10 mouse cellular contexts compared by ENCODE assay signal in genomic region chr4:131743831-131744684, GRCm38 (mm10).
DNase-seq lines count a peak whose midpoint lies in the region; ATAC-seq and TF ChIP-seq lines count a peak whose summit lies in the region.
"Had no signal": no experiment of that assay in that cellular context is flagged by ENCODE, and none has a peak within 500 bp of the region (broad histone marks: within the 10 kb centered on the region; RNA-seq: fewer than 3 reads in every experiment).

No protein-coding gene starts in this region.

- peaks cover 5% of the 10 kb centered on the region; the same call in 1 of the 2 replicates for H3K4me1 ChIP-seq in embryonic facial prominence, embryonic 12.5 days
- peaks cover 13% of the 10 kb centered on the region for H3K4me1 ChIP-seq in lung, adult 2 months (ENCODE audit: control insufficient read depth, insufficient read depth, low read length)
- H3K4me1 ChIP-seq in hindbrain, embryonic 12.5 days, result no peaks in the 10 kb centered on the region
- H3K4me1 ChIP-seq in forebrain, embryonic 10.5 days, result peaks cover 14% of the 10 kb centered on the region
- H3K4me1 ChIP-seq: liver, embryonic 15.5 days had no signal

- peak; percentile 76 for DNase-seq in adrenal gland, adult 2 months
- DNase-seq in lung, adult 2 months, result peak; percentile 40
- DNase-seq in frontal cortex, postnatal 10 days (ENCODE audit: low spot score in 2 of 2), result no peak
- no peak for DNase-seq in spleen, postnatal 10 days (ENCODE audit: low spot score in 2 of 2)
- DNase-seq in forebrain, embryonic 10.5 days (ENCODE audit: extremely low spot score, low spot score), result no peak

- H3K27me3 ChIP-seq in embryonic facial prominence, embryonic 12.5 days, result no peaks in the 10 kb centered on the region
- H3K27me3 ChIP-seq in hindbrain, embryonic 12.5 days, result no peaks in the 10 kb centered on the region
- no peaks in the 10 kb centered on the region for H3K27me3 ChIP-seq in forebrain, embryonic 10.5 days (ENCODE audit: poor library complexity, severe bottlenecking)
- H3K27me3 ChIP-seq: liver, embryonic 15.5 days had no signal

- no peak for ATAC-seq in embryonic facial prominence, embryonic 12.5 days (ENCODE audit: insufficient number of reproducible peaks, insufficient read depth, low FRiP score, low TSS enrichment)
- ATAC-seq in hematopoietic stem cell, adult 5-6 weeks (replicated peaks in 1 of 2; ENCODE audit: insufficient read depth in 1 of 2, low FRiP score in 2 of 2, low TSS enrichment in 1 of 2, low read depth in 1 of 2, poor library complexity in 2 of 2, severe bottlenecking in 2 of 2), result peak; percentile 39 to 40
- no peak for ATAC-seq in hindbrain, embryonic 12.5 days (ENCODE audit: low FRiP score)

- 0 out of 2 replicates have a peak overlapping the region, but pooled peaks have one; percentile 7 for H3K27ac ChIP-seq in embryonic facial prominence, embryonic 12.5 days
- no peak overlapping the region for H3K27ac ChIP-seq in hindbrain, embryonic 12.5 days
- no peak overlapping the region for H3K27ac ChIP-seq in forebrain, embryonic 10.5 days
- H3K27ac ChIP-seq: liver, embryonic 15.5 days had no signal

- H3K4me2 ChIP-seq in embryonic facial prominence, embryonic 12.5 days (replicated peaks), result no peak overlapping the region
- H3K4me2 ChIP-seq in hindbrain, embryonic 12.5 days (replicated peaks), result no peak overlapping the region
- H3K4me2 ChIP-seq: liver, embryonic 15.5 days had no signal

- H3K4me3 ChIP-seq in embryonic facial prominence, embryonic 12.5 days, result no peak overlapping the region
- no peak overlapping the region for H3K4me3 ChIP-seq in lung, adult 2 months (replicated peaks; ENCODE audit: extremely low read depth, low read depth, low read length)
- H3K4me3 ChIP-seq in hindbrain, embryonic 12.5 days, result no peak overlapping the region
- H3K4me3 ChIP-seq in forebrain, embryonic 10.5 days, result no peak overlapping the region
- H3K4me3 ChIP-seq: liver, embryonic 15.5 days had no signal

- WGBS in embryonic facial prominence, embryonic 12.5 days, result 31% methylated on average over 5 of the region's 5 CpGs
- WGBS in lung, adult 2 months, result 4% methylated on average over 5 of the region's 5 CpGs
- 50% methylated on average over 5 of the region's 5 CpGs for WGBS in hindbrain, embryonic 12.5 days
- WGBS in forebrain, embryonic 10.5 days, result 63% methylated on average over 5 of the region's 5 CpGs

- no peaks in the 10 kb centered on the region for H3K36me3 ChIP-seq in embryonic facial prominence, embryonic 12.5 days
- no peaks in the 10 kb centered on the region for H3K36me3 ChIP-seq in hindbrain, embryonic 12.5 days
- no peaks in the 10 kb centered on the region for H3K36me3 ChIP-seq in forebrain, embryonic 10.5 days (replicated peaks)
- H3K36me3 ChIP-seq: G1E; liver, embryonic 15.5 days had no signal

- peak; percentile 25; the same call in 1 of the 2 replicates for TF ChIP-seq POLR2A in lung, adult 2 months (IDR thresholded peaks at IDR 0.05; ENCODE audit: borderline replicate concordance, extremely low read depth, low read depth, low read length)

- TF ChIP-seq CTCF in lung, adult 2 months (IDR thresholded peaks at IDR 0.05; ENCODE audit: insufficient read depth, low read length), result no peak

- H3K9me3 ChIP-seq in embryonic facial prominence, embryonic 12.5 days, result no peaks in the 10 kb centered on the region
- no peaks in the 10 kb centered on the region for H3K9me3 ChIP-seq in hindbrain, embryonic 12.5 days (replicated peaks)
- H3K9me3 ChIP-seq in forebrain, embryonic 10.5 days, result no peaks in the 10 kb centered on the region
- H3K9me3 ChIP-seq: G1E; liver, embryonic 15.5 days had no signal

- H3K9ac ChIP-seq in embryonic facial prominence, embryonic 12.5 days, result no peak overlapping the region
- no peak overlapping the region for H3K9ac ChIP-seq in hindbrain, embryonic 12.5 days
- H3K9ac ChIP-seq: liver, embryonic 15.5 days had no signal

Comparison
In these comparisons a context has a peak if more than half of its experiments do, and no peak if none do; other contexts are left out.
1. DNase-seq: peak in adrenal gland, adult 2 months (single experiment) and lung, adult 2 months (single experiment); none in frontal cortex, postnatal 10 days (0 of 2), spleen, postnatal 10 days (0 of 2) and forebrain, embryonic 10.5 days (single experiment).
2. ATAC-seq: peak in hematopoietic stem cell, adult 5-6 weeks (2 of 2); none in embryonic facial prominence, embryonic 12.5 days (single experiment) and hindbrain, embryonic 12.5 days (single experiment).